In genomic region chr13:63918733-63919422, GRCm38 (mm10) we compare ENCODE assay signal across 8 mouse cellular contexts.
A peak's percentile ranks its signal among the peaks of the same experiment; 100 is the strongest.
DNase-seq lines count a peak whose midpoint lies in the region; ATAC-seq and TF ChIP-seq lines count a peak whose summit lies in the region.

No protein-coding gene starts in this region.

- peak overlapping the region; percentile 78 for H3K27ac ChIP-seq in heart, embryonic 10.5 days
- peak overlapping the region; percentile 58 for H3K27ac ChIP-seq in gastrocnemius, adult 2 months
- peak overlapping the region; percentile 94 for H3K27ac ChIP-seq in kidney, embryonic 14.5 days (ENCODE audit: low read depth, low read length)
- H3K27ac ChIP-seq in limb, embryonic 11.5 days (replicated peaks; ENCODE audit: low read depth, low read length), result peak overlapping the region; percentile 88
- peak overlapping the region; percentile 72 for H3K27ac ChIP-seq in stomach, embryonic 14.5 days (ENCODE audit: low read length)

- WGBS in heart, embryonic 10.5 days, result 62% methylated on average over 18 of the region's 18 CpGs
- 22% methylated on average over 18 of the region's 18 CpGs for WGBS in kidney, embryonic 14.5 days
- WGBS in limb, embryonic 11.5 days, result 37% methylated on average over 18 of the region's 18 CpGs
- WGBS in stomach, embryonic 14.5 days, result 35% methylated on average over 18 of the region's 18 CpGs

- H3K4me2 ChIP-seq in kidney, embryonic 14.5 days (replicated peaks; ENCODE audit: low read depth, low read length), result peak overlapping the region; percentile 17; the same call in 1 of the 2 replicates
- H3K4me2 ChIP-seq in limb, embryonic 11.5 days (ENCODE audit: low read depth, severe bottlenecking), result peak overlapping the region; percentile 34; the same call in 1 of the 2 replicates
- H3K4me2 ChIP-seq in stomach, embryonic 14.5 days (replicated peaks; ENCODE audit: low read depth, low read length), result peak overlapping the region; percentile 29

- H3K9ac ChIP-seq in kidney, embryonic 14.5 days (ENCODE audit: low read depth, low read length), result peak overlapping the region; percentile 29; the same call in 1 of the 2 replicates
- H3K9ac ChIP-seq in limb, embryonic 11.5 days (ENCODE audit: low read length), result peak overlapping the region; percentile 40; the same call in 1 of the 2 replicates
- 0 out of 2 replicates have a peak overlapping the region, but pooled peaks have one; percentile 10 for H3K9ac ChIP-seq in stomach, embryonic 14.5 days (replicated peaks; ENCODE audit: low read depth, low read length)

- ATAC-seq in kidney, embryonic 14.5 days (ENCODE audit: low FRiP score, low TSS enrichment), result peak; percentile 89
- ATAC-seq in limb, embryonic 11.5 days (ENCODE audit: insufficient number of reproducible peaks, low FRiP score, low TSS enrichment, low read depth), result peak; percentile 80
- peak; percentile 37; the same call in 1 of the 2 replicates for ATAC-seq in stomach, embryonic 14.5 days (ENCODE audit: insufficient number of reproducible peaks, insufficient read depth, low FRiP score, low read depth)

- 0 out of 2 replicates have a peak, but pooled peaks cover 3% of the 10 kb centered on the region for H3K27me3 ChIP-seq in heart, embryonic 10.5 days (ENCODE audit: insufficient read depth, poor library complexity, severe bottlenecking)
- no peaks in the 10 kb centered on the region for H3K27me3 ChIP-seq in kidney, embryonic 14.5 days (ENCODE audit: control insufficient read depth, insufficient read depth, low read length)
- H3K27me3 ChIP-seq in limb, embryonic 11.5 days (ENCODE audit: control insufficient read depth, insufficient read depth, low read length), result no peaks in the 10 kb centered on the region
- no peaks in the 10 kb centered on the region for H3K27me3 ChIP-seq in stomach, embryonic 14.5 days (ENCODE audit: control insufficient read depth, insufficient read depth, low read length)

- TF ChIP-seq CTCF in gastrocnemius, adult 2 months (IDR thresholded peaks at IDR 0.05), result no peak

- peaks cover 28% of the 10 kb centered on the region for H3K4me1 ChIP-seq in heart, embryonic 10.5 days
- H3K4me1 ChIP-seq in kidney, embryonic 14.5 days (ENCODE audit: control insufficient read depth, insufficient read depth, low read length), result peaks cover 40% of the 10 kb centered on the region
- H3K4me1 ChIP-seq in limb, embryonic 11.5 days (ENCODE audit: control insufficient read depth, insufficient read depth, low read length), result peaks cover 21% of the 10 kb centered on the region
- H3K4me1 ChIP-seq in stomach, embryonic 14.5 days (ENCODE audit: control insufficient read depth, insufficient read depth, low read length), result peaks cover 41% of the 10 kb centered on the region

- intact Hi-C loops in gastrocnemius, adult 2 months (cut with DNase I), result no loop called here

- no peaks in the 10 kb centered on the region for H3K36me3 ChIP-seq in heart, embryonic 10.5 days
- no peaks in the 10 kb centered on the region for H3K36me3 ChIP-seq in kidney, embryonic 14.5 days (ENCODE audit: control insufficient read depth, insufficient read depth, low read length)
- H3K36me3 ChIP-seq in limb, embryonic 11.5 days (ENCODE audit: control insufficient read depth, insufficient read depth, low read length), result no peaks in the 10 kb centered on the region
- H3K36me3 ChIP-seq in stomach, embryonic 14.5 days (ENCODE audit: control insufficient read depth, insufficient read depth, low read length), result no peaks in the 10 kb centered on the region

- no peak overlapping the region for H3K4me3 ChIP-seq in heart, embryonic 10.5 days
- peak overlapping the region; percentile 28 for H3K4me3 ChIP-seq in gastrocnemius, adult 2 months
- H3K4me3 ChIP-seq in kidney, embryonic 14.5 days (ENCODE audit: low read length), result no peak overlapping the region
- no peak overlapping the region for H3K4me3 ChIP-seq in limb, embryonic 11.5 days (ENCODE audit: low read depth, low read length)
- H3K4me3 ChIP-seq in stomach, embryonic 14.5 days (ENCODE audit: low read depth, low read length), result no peak overlapping the region

- peak; percentile 71 for DNase-seq in heart, embryonic 10.5 days (ENCODE audit: low spot score)
- no peak for DNase-seq in heart, adult 8-10 months (ENCODE audit: low spot score)
- peak; percentile 56 to 72 for DNase-seq in cerebellum, postnatal 10 days
- peak; percentile 29 for DNase-seq in gastrocnemius, adult 2 months
- DNase-seq in limb, embryonic 11.5 days (ENCODE audit: low spot score), result peak; percentile 72
- DNase-seq in embryo, embryonic 10.5 days (ENCODE audit: low spot score), result no peak

- H3K9me3 ChIP-seq in heart, embryonic 10.5 days, result no peaks in the 10 kb centered on the region
- H3K9me3 ChIP-seq in kidney, embryonic 14.5 days (ENCODE audit: control insufficient read depth, low read length), result peaks cover 9% of the 10 kb centered on the region; the same call in 1 of the 2 replicates
- peaks cover 6% of the 10 kb centered on the region; the same call in 1 of the 2 replicates for H3K9me3 ChIP-seq in limb, embryonic 11.5 days (ENCODE audit: control insufficient read depth, low read length)
- H3K9me3 ChIP-seq in stomach, embryonic 14.5 days (ENCODE audit: control insufficient read depth, low read depth, low read length), result peaks cover 3% of the 10 kb centered on the region; the same call in 1 of the 2 replicates

Comparison
In these comparisons a context has a peak if more than half of its experiments do, and no peak if none do; other contexts are left out.
1. DNase-seq: peak in heart, embryonic 10.5 days (single experiment), cerebellum, postnatal 10 days (2 of 2), gastrocnemius, adult 2 months (single experiment) and limb, embryonic 11.5 days (single experiment); none in heart, adult 8-10 months (single experiment) and embryo, embryonic 10.5 days (single experiment).
2. ATAC-seq: peak in every context shown above with its lines; median percentile 89 in kidney, embryonic 14.5 days; 80 in limb, embryonic 11.5 days; 37 in stomach, embryonic 14.5 days.
3. Peak in every context shown above with its lines, with median percentiles within 50 percentile points of each other: H3K27ac ChIP-seq, H3K4me2 ChIP-seq and H3K9ac ChIP-seq.